Mouse (Mus musculus): ENCODE measurements around the gene Atcay. TPM values are rescaled to one million over a fixed set of nuclear protein-coding genes. Genes with fewer than 3 reads are reported as not detected.
"Not testable (repeated sequence)": the region's sequence is repeated elsewhere in the genome, so short reads cannot be mapped to it uniquely, and the experiment has no call there.

The Atcay gene
- polyA plus RNA-seq, 1 experiment from 2014 or later = 0.14 TPM

GRCm38 (mm10) chr10:81176466-81177271 lies 54.0 kb downstream of the Atcay start, which contains the start of gene Eef2:
Gene Eef2 (plus strand): TSS chr10:81176631.
- no peaks in the 10 kb centered on the region for H3K27me3 ChIP-seq (ENCODE audit: insufficient read depth, low read length)
- peak within 1 kb of the TSS; percentile 97 for H3K4me2 ChIP-seq (replicated peaks; ENCODE audit: low read depth, low read length)
- H3K4me1 ChIP-seq (ENCODE audit: insufficient read depth, low read length) = peaks cover 46% of the 10 kb centered on the region
- peak; percentile 85 for ATAC-seq (ENCODE audit: low FRiP score, low TSS enrichment)
- no peaks in the 10 kb centered on the region for H3K9me3 ChIP-seq (ENCODE audit: low read length)
- H3K27ac ChIP-seq (ENCODE audit: low read length) = peak within 1 kb of the TSS; percentile 91
- under 1% methylated on average over 77 of the region's 77 CpGs for WGBS
- peak within 1 kb of the TSS; percentile 100 for H3K4me3 ChIP-seq (ENCODE audit: low read length)
- H3K9ac ChIP-seq (replicated peaks; ENCODE audit: low read length) = peak within 1 kb of the TSS; percentile 99
- peaks cover 45% of the 10 kb centered on the region for H3K36me3 ChIP-seq (ENCODE audit: insufficient read depth, low read length)

DNA sequence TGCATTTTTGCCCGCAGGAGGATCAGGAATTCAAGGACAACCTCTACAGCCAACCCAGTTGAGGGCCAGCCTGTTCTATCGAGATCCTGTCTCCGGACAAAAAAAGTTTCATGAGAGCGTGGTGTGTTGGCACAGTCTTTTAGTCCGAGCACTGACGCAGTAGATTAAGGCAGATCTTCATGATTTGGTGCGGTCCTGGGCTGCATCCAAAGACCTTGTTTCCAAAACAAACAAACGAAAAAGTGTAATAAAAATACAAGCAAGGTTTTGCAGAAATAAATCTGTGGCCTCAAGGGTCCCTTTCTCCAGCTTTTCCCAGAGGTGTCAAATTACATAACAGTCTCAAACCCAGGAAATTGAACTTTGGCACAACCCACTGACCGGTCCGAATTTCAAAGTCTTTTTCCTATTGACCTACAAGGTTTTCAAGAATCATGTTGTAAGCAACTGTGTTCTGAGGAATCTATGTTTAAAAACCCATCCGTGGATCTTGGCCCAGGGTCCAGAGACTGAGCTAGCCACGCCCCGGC lies 54.6 kb downstream of the Atcay start:
- Histone ChIP-seq H3K36me3 (ENCODE audit: insufficient read depth, low read length) (peaks cover 38% of the 10 kb centered on the region), H3K9me3 (ENCODE audit: low read length) (no peaks in the 10 kb centered on the region), H3K4me2 (replicated peaks; ENCODE audit: low read depth, low read length) (peak overlapping the region; percentile 51), H3K4me1 (ENCODE audit: insufficient read depth, low read length) (peaks cover 46% of the 10 kb centered on the region), H3K4me3 (ENCODE audit: low read length) (peak overlapping the region; percentile 100), H3K27me3 (ENCODE audit: insufficient read depth, low read length) (no peaks in the 10 kb centered on the region), H3K9ac (replicated peaks; ENCODE audit: low read length) (peak overlapping the region; percentile 10), H3K27ac (ENCODE audit: low read length) (peak overlapping the region; percentile 91)
- ATAC-seq (ENCODE audit: low FRiP score, low TSS enrichment) = peak; percentile 23
- 3% methylated on average over 13 of the region's 13 CpGs for WGBS

GRCm38 (mm10) chr10:81175345-81175701 lies 55.3 kb downstream of the Atcay start:
- Histone ChIP-seq H3K4me1 (ENCODE audit: insufficient read depth, low read length) (peaks cover 46% of the 10 kb centered on the region), H3K9ac (replicated peaks; ENCODE audit: low read length) (peak overlapping the region; percentile 65), H3K4me3 (ENCODE audit: low read length) (peak overlapping the region; percentile 40; the same call in 1 of the 2 replicates)

DNA sequence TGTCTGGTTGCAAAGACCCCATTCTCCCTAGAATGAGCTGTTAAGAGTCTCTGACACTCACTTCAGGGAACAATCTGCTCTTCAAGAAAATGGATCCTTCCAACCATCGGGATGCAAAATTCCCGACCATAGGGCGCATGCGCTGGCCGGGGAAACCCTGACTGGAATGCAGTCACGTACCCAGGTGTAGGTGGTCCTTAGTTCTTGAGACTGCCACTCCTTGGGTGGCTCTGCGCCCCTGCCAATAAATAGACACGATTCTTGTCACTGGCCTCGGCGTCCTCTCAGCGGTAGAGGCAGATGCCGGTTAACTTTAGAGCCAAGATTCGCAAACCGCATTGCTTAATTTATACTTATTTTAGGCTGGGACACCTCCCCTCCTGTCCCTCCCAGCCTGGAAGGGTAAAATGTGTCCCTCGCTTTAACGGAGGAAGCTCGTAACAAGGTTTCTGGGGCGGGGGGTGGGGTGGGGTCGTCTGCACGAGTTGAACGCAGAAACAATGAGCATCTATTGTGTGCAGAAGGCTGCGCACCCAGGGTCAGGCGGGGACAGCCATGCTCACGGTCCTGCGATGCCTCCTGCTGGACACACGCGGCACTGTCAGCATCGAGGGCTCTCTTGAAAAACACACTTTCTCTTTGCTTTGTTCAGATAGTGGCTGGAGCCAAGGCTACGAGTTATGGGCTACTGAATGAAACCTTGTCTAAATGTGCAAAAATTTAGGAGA lies 55.9 kb downstream of the Atcay start:
- Histone ChIP-seq H3K27me3 (ENCODE audit: insufficient read depth, low read length) (no peaks in the 10 kb centered on the region), H3K36me3 (ENCODE audit: insufficient read depth, low read length) (peaks cover 26% of the 10 kb centered on the region), H3K4me1 (ENCODE audit: insufficient read depth, low read length) (peaks cover 46% of the 10 kb centered on the region), H3K9me3 (ENCODE audit: low read length) (no peaks in the 10 kb centered on the region), H3K27ac (ENCODE audit: low read length) (peak overlapping the region; percentile 91), H3K4me3 (ENCODE audit: low read length) (peak overlapping the region; percentile 40), H3K9ac (replicated peaks; ENCODE audit: low read length) (peak overlapping the region; percentile 65), H3K4me2 (replicated peaks; ENCODE audit: low read depth, low read length) (peak overlapping the region; percentile 71)
- WGBS = 2% methylated on average over 29 of the region's 29 CpGs
- peak; percentile 36; the same call in 1 of the 2 replicates for ATAC-seq (ENCODE audit: low FRiP score, low TSS enrichment)

More at GRCm38 (mm10) chr10:81175345-81175701, 55.3 kb downstream of the Atcay start:
- not testable (repeated sequence) for ATAC-seq (ENCODE audit: low FRiP score, low TSS enrichment); H3K9me3 ChIP-seq (ENCODE audit: low read length); H3K27me3 ChIP-seq (ENCODE audit: insufficient read depth, low read length)
- WGBS = 4% methylated on average over 4 of the region's 4 CpGs
- peak overlapping the region; percentile 71 for H3K4me2 ChIP-seq (replicated peaks; ENCODE audit: low read depth, low read length)
- peaks cover 32% of the 10 kb centered on the region for H3K36me3 ChIP-seq (ENCODE audit: insufficient read depth, low read length)
- H3K27ac ChIP-seq (ENCODE audit: low read length) = peak overlapping the region; percentile 91

GRCm38 (mm10) chr10:81173132-81173531 lies 57.5 kb downstream of the Atcay start:
- H3K27ac ChIP-seq (ENCODE audit: low read length) = peak overlapping the region; percentile 92
- WGBS = 4% methylated on average over 21 of the region's 21 CpGs
- peak overlapping the region; percentile 43 for H3K4me2 ChIP-seq (replicated peaks; ENCODE audit: low read depth, low read length)
- peak overlapping the region; percentile 12; the same call in 1 of the 2 replicates for H3K4me3 ChIP-seq (ENCODE audit: low read length)
- no peaks in the 10 kb centered on the region for H3K9me3 ChIP-seq (ENCODE audit: low read length)
- 0 out of 2 replicates have a peak, but pooled peaks have one; percentile 3 for ATAC-seq (ENCODE audit: low FRiP score, low TSS enrichment)
- H3K4me1 ChIP-seq (ENCODE audit: insufficient read depth, low read length) = peaks cover 42% of the 10 kb centered on the region
- no peaks in the 10 kb centered on the region for H3K27me3 ChIP-seq (ENCODE audit: insufficient read depth, low read length)
- H3K36me3 ChIP-seq (ENCODE audit: insufficient read depth, low read length) = peaks cover 10% of the 10 kb centered on the region
- peak overlapping the region; percentile 67 for H3K9ac ChIP-seq (replicated peaks; ENCODE audit: low read length)

GRCm38 (mm10) chr10:81169411-81169900 lies 61.2 kb downstream of the Atcay start:
- 0 out of 2 replicates have a peak, but pooled peaks have one; percentile 33 for ATAC-seq (ENCODE audit: low FRiP score, low TSS enrichment)
- H3K4me2 ChIP-seq (replicated peaks; ENCODE audit: low read depth, low read length) = peak overlapping the region; percentile 11
- peaks cover 42% of the 10 kb centered on the region for H3K4me1 ChIP-seq (ENCODE audit: insufficient read depth, low read length)
- H3K4me3 ChIP-seq (ENCODE audit: low read length); H3K36me3 ChIP-seq (ENCODE audit: insufficient read depth, low read length); H3K9me3 ChIP-seq (ENCODE audit: low read length); H3K27me3 ChIP-seq (ENCODE audit: insufficient read depth, low read length); H3K9ac ChIP-seq (replicated peaks; ENCODE audit: low read length): not testable (repeated sequence)
- H3K27ac ChIP-seq (ENCODE audit: low read length) = peak overlapping the region; percentile 32; the same call in 1 of the 2 replicates
- 37% methylated on average over 8 of the region's 14 CpGs for WGBS

- Histone ChIP-seq H3K9me3 (ENCODE audit: low read length) (no peaks in the 10 kb centered on the region), H3K9ac (replicated peaks; ENCODE audit: low read length) (peak overlapping the region; percentile 65), H3K4me2 (replicated peaks; ENCODE audit: low read depth, low read length) (peak overlapping the region; percentile 61), H3K4me1 (ENCODE audit: insufficient read depth, low read length) (peaks cover 37% of the 10 kb centered on the region), H3K27ac (ENCODE audit: low read length) (peak overlapping the region; percentile 89), H3K36me3 (ENCODE audit: insufficient read depth, low read length) (peaks cover under 1% of the 10 kb centered on the region; the same call in 1 of the 2 replicates), H3K27me3 (ENCODE audit: insufficient read depth, low read length) (no peaks in the 10 kb centered on the region), H3K4me3 (ENCODE audit: low read length) (peak overlapping the region; percentile 88)
- ATAC-seq (ENCODE audit: low FRiP score, low TSS enrichment) = peak; percentile 64
- 2% methylated on average over 29 of the region's 29 CpGs for WGBS
These were observed 62.0 kb downstream of the Atcay start for GRCm38 (mm10) chr10:81168521-81169244.

DNA sequence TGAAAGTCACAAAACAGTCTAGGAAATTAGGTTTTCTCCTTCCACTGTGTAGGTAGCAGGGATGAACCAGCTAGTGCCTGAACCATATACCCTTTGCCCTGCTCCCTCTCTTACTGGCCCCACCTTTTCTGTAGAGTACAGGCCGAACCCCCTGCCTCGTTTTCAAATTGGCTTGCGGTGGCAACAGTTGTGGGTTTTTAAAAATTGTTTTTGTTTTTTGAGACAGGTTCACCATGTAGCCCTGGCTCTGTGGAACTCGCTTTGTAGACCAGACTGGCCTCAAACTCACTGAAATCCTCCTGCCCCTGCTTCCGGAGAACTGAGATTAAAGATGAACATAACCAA lies 62.6 kb downstream of the Atcay start:
- H3K4me1 ChIP-seq (ENCODE audit: insufficient read depth, low read length) = peaks cover 31% of the 10 kb centered on the region

More for the DNA sequence above, 62.6 kb downstream of the Atcay start:
- Histone ChIP-seq H3K36me3 (ENCODE audit: insufficient read depth, low read length) (peaks cover 7% of the 10 kb centered on the region), H3K27ac (ENCODE audit: low read length) (peak overlapping the region; percentile 89), H3K4me3 (ENCODE audit: low read length) (peak overlapping the region; percentile 88), H3K9ac (replicated peaks; ENCODE audit: low read length) (peak overlapping the region; percentile 65), H3K9me3 (ENCODE audit: low read length) (no peaks in the 10 kb centered on the region), H3K27me3 (ENCODE audit: insufficient read depth, low read length) (no peaks in the 10 kb centered on the region), H3K4me2 (replicated peaks; ENCODE audit: low read depth, low read length) (peak overlapping the region; percentile 61)
- 7% methylated on average over 5 of the region's 5 CpGs for WGBS
- ATAC-seq (ENCODE audit: low FRiP score, low TSS enrichment) = peak; percentile 58

All from kidney, embryonic 16.5 days (tissue).